Mouse (Mus musculus) heart, postnatal 0 days (tissue): ENCODE data around the gene Cbfa2t3.

Source experiments
- CTCF ChIP-seq: IDR thresholded peaks from 2 replicates; pipeline ENCODE4 v1.5.1; 2016; ENCODE audit warnings: antibody characterized with exemption, control low read depth, low read depth
- EP300 ChIP-seq: IDR thresholded peaks from 2 replicates; pipeline ENCODE4 v1.6.1; 2016; ENCODE audit warnings: antibody characterized with exemption, low read depth

- no peak for TF ChIP-seq CTCF
- no peak for TF ChIP-seq EP300
Observed at GRCm38 (mm10) chr8:122728630-122729029, 29.7 kb upstream of the Cbfa2t3 start.
